Mouse (Mus musculus) neural tube, embryonic 12.5 days (tissue): ENCODE results near the gene A830031A19Rik. TPM values are rescaled to one million over a fixed set of nuclear protein-coding genes. Genes with fewer than 3 reads are reported as not detected.

Experiments
- ATAC-seq: fragments of 200-750 bp; cut with Nextera tagmentation; 2 replicates; pipeline ENCODE4 v1.8.0; 2017; ENCODE audit warnings: low read depth, mild to moderate bottlenecking, moderate TSS enrichment, moderate library complexity; ENCODE audit not compliant: low FRiP score
- H3K27ac ChIP-seq: fragments of 300-500 bp; sonication (generic); 2 replicates; pipeline ENCODE4 v1.5.1; 2016
- H3K27me3 ChIP-seq: fragments of 300-500 bp; sonication (generic); replicated peaks from 2 replicates; pipeline ENCODE4 v1.6.1; 2016; ENCODE audit warnings: mild to moderate bottlenecking
- H3K36me3 ChIP-seq: fragments of 300-500 bp; sonication (generic); 2 replicates; pipeline ENCODE4 v1.6.1; 2016; ENCODE audit warnings: mild to moderate bottlenecking
- H3K4me1 ChIP-seq: fragments of 300-500 bp; sonication (generic); 2 replicates; pipeline ENCODE4 v1.6.1; 2016
- H3K4me2 ChIP-seq: fragments of 300-500 bp; sonication (generic); replicated peaks from 2 replicates; pipeline ENCODE4 v1.6.1; 2016; ENCODE audit warnings: mild to moderate bottlenecking
- H3K4me3 ChIP-seq: fragments of 300-500 bp; sonication (generic); 2 replicates; pipeline ENCODE4 v1.5.1; 2016
- H3K9ac ChIP-seq: fragments of 300-500 bp; sonication (generic); 2 replicates; pipeline ENCODE4 v1.6.1; 2016; ENCODE audit warnings: mild to moderate bottlenecking
- H3K9me3 ChIP-seq: fragments of 300-500 bp; sonication (generic); 2 replicates; pipeline ENCODE4 v1.6.1; 2016; ENCODE audit warnings: mild to moderate bottlenecking
- WGBS: fragments of 180-500 bp; shearing (Covaris S2); methylation state at CpG from one replicate; pipeline ENCODE4 v1.1.7; 2016; 5-methylcytosine and 5-hydroxymethylcytosine counted together
- polyA plus RNA-seq: library from polyadenylated mRNA; unstranded; fragments of >200 nt; fragmentation: Nextera tagmentation; extraction: Ambion mirVana; gene quantifications from 2 replicates; pipeline ENCODE4 v1.2.1, GENCODE M21; 2016

Gene A830031A19Rik
- polyA plus RNA-seq, 1 experiment from 2014 or later, result not detected

DNA sequence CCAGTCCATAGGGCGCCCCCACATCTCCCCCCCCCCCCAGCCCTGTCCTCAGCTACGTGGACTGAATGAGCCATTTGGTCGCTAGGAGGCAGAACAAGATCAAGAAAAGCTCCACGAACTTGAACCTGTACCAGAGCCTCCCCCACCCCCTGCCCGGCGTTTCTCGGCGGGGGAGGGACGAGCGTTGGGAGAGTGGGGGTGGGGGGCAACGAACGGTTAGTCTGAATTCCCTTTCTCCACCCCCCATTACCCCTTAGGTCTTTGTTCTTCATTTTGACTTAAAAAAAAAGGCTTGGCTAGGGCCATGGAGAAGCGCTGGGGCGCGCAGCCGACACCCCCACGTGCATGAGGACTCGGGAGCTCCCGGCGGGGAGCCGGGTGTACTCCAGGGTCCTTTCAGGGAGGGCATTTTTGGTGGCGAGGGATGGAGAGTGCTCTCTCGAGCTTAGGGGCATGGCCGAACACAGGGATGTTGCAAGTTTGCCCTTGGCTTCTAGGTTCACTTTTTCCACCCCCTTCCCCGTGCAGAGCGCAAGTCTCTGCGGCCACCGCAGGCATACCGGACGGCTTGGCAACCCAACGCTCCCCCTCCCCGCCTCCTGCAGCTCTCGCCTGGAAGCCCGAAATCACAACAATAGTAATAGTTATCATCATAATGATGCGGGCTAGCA, 6.3 kb upstream of the A830031A19Rik start:
- peak overlapping the region; percentile 98 for H3K9ac ChIP-seq
- no peaks in the 10 kb centered on the region for H3K9me3 ChIP-seq
- H3K4me1 ChIP-seq, result peaks cover 21% of the 10 kb centered on the region
- no peaks in the 10 kb centered on the region for H3K27me3 ChIP-seq
- H3K4me2 ChIP-seq, result peak overlapping the region; percentile 79
- ATAC-seq, result peak; percentile 31
- peak overlapping the region; percentile 90 for H3K4me3 ChIP-seq
- peaks cover 10% of the 10 kb centered on the region for H3K36me3 ChIP-seq
- WGBS, result under 1% methylated on average over 35 of the region's 35 CpGs
- H3K27ac ChIP-seq, result peak overlapping the region; percentile 82

DNA sequence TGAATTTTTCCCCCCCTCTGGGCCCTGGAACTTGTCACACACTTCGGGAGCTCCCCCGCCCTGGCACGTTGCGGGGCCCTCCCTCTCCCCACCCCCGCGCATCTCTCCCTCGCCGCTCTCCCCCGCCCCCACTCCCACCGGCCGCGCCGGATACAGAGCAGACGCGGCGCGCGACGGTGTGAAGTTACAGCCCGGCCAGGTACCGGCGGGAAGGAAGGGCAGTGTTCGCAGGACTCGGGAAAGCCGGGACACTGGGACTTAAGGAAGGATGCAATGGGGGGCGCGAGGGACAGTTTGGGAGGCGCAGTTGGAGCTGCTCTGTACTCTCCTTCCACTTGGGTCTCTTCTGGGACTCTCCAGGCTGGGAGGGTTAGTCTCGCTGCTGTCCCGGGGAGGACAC, 5.7 kb upstream of the A830031A19Rik start:
- Histone ChIP-seq H3K36me3 (peaks cover 4% of the 10 kb centered on the region; the same call in 1 of the 2 replicates), H3K4me2 (peak overlapping the region; percentile 79), H3K9ac (peak overlapping the region; percentile 98), H3K4me3 (peak overlapping the region; percentile 90), H3K9me3 (no peaks in the 10 kb centered on the region), H3K4me1 (peaks cover 18% of the 10 kb centered on the region), H3K27ac (peak overlapping the region; percentile 82), H3K27me3 (no peaks in the 10 kb centered on the region)
- peak; percentile 25 for ATAC-seq
- WGBS, result under 1% methylated on average over 30 of the region's 30 CpGs

DNA sequence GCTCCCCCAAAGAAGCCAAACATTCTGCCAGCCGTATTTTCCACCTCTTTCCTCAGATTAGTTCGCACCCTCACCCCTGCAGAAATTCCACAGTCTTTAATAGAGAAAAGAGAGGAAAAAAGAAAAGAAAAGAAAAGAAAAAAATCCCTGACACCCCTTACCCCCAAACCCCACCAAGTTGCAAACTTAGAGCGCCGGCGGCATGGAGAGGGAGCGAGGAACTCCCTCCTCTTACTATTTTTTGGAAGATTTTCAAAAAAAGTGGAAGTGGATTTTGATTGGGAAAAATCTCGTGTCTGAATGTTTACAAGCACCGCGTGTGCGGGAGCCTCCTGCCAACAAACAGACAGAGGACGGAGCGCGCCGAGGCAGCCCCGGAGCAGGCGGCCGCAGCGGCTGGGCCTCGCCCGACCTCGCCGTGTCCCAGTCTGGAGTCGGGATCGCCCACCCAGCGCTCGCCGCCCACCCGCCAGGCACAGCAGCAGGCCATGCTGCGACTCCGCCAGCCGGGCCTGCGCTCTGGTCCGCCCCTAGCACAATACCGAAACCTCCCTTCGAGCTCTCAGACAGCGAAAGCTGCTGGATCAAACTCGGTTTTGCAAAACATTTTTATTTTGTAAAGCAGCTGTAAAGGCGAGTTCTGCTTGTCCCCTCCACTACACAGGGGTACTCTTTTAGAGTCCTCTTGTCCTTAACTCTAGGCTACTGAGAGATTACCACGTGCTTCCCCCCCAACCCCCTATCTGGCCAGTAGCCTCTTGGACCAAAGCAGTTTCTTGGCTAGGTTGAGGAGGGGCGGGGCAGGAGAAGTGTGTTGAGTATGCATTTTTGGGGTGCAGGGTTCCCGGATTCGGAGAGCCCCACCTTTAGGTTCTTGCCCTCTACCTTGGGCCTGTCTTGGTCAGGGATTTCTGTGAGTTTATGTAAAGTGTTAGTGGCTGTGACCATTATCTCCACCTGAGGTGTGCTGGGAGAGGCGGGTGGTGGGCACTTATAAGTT, 4.8 kb upstream of the A830031A19Rik start:
- no peaks in the 10 kb centered on the region for H3K9me3 ChIP-seq
- peaks cover 14% of the 10 kb centered on the region for H3K4me1 ChIP-seq
- H3K27me3 ChIP-seq, result no peaks in the 10 kb centered on the region
- no peak for ATAC-seq
- peak overlapping the region; percentile 79 for H3K4me2 ChIP-seq
- H3K36me3 ChIP-seq, result no peaks in the 10 kb centered on the region
- H3K4me3 ChIP-seq, result peak overlapping the region; percentile 90
- WGBS, result under 1% methylated on average over 43 of the region's 43 CpGs
- peak overlapping the region; percentile 98 for H3K9ac ChIP-seq
- peak overlapping the region; percentile 82 for H3K27ac ChIP-seq

DNA sequence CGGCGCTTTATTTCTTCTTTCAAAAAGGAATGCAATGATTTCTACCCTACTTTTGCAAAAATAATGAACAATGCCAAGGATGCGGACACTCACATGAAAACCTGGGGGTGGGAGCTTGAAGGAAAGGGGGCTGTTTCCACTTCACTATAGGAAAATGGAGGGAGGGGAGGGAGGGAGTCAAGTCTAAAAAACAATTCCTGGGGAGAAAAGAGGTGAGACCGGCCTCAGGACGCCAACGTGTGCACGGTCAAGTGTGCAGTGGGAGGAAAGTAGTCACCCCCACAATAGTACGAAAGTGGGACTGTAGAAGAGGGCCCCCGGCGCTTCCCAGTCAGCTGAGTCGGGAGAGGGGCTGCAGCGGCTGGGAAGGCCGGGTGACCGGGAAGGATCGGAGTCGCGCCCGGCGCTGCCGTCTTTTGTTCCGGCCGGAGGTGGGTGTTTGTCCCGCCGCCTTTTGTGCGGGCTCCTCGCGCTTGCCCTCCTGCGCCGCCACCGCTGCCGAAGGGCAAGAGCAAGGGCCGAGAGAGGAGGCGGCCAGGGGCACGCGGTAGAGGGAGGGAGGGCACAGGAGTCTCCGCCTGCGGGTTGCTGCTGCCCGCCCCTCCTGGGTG, 4.0 kb upstream of the A830031A19Rik start:
- Histone ChIP-seq H3K4me3 (peak overlapping the region; percentile 90), H3K36me3 (no peaks in the 10 kb centered on the region)
- WGBS, result under 1% methylated on average over 38 of the region's 38 CpGs

DNA sequence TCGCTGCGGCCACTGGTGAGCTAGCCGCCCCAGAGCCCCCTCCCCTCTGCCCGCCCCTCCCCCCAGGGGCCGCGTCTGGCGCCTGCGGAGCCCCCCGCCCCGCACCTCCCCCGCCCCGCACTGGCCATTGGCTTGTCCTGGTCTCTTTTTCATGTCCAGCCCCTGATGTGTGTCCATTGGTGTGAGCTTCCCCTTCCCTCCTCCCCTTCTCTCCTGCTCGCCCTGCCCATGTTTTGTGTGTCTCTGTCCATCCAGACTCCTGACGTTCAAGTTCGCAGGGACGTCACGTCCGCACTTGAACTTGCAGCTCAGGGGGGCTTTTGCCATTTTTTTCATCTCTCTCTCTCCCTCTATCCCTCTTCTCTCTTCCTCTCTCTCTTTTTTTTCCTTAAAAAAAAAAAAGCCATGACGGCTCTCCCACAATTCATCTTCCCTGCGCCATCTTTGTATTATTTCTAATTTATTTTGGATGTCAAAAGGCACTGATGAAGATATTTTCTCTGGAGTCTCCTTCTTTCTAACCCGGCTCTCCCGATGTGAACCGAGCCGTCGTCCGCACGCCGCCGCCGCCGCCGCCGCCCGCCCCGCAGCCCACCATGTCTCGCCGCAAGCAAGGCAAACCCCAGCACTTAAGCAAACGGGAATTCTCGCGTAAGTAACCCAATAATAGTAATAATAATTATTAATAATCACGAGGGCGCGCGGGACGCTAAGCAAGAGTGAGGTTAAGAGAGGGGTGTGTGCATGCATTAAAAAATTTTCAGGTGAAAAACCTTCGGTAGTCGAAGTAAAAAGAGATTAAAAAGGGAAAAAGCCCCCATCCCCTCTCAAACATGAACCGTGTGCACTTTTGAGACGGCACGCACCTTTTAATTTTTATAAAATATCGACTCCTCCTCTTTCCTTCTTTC, 3.2 kb upstream of the A830031A19Rik start, which contains the start of gene Bcl11a:
Gene Bcl11a, plus strand, starts transcription at position 262 of the 911 bp plus-strand sequence.
- no peaks in the 10 kb centered on the region for H3K9me3 ChIP-seq
- no peaks in the 10 kb centered on the region for H3K36me3 ChIP-seq
- under 1% methylated on average over 43 of the region's 51 CpGs for WGBS
- H3K4me3 ChIP-seq, result peak within 1 kb of the TSS; percentile 90
- peak; percentile 61 for ATAC-seq
- H3K4me1 ChIP-seq, result peaks cover 9% of the 10 kb centered on the region
- H3K27ac ChIP-seq, result peak within 1 kb of the TSS; percentile 92
- H3K27me3 ChIP-seq, result no peaks in the 10 kb centered on the region
- H3K4me2 ChIP-seq, result peak within 1 kb of the TSS; percentile 79
- peak within 1 kb of the TSS; percentile 98 for H3K9ac ChIP-seq

More for the DNA sequence above, 4.0 kb upstream of the A830031A19Rik start:
- Histone ChIP-seq H3K27ac (peak overlapping the region; percentile 82), H3K9ac (peak overlapping the region; percentile 98), H3K27me3 (no peaks in the 10 kb centered on the region), H3K4me1 (peaks cover 13% of the 10 kb centered on the region), H3K9me3 (no peaks in the 10 kb centered on the region), H3K4me2 (peak overlapping the region; percentile 79)
- ATAC-seq, result no peak

DNA sequence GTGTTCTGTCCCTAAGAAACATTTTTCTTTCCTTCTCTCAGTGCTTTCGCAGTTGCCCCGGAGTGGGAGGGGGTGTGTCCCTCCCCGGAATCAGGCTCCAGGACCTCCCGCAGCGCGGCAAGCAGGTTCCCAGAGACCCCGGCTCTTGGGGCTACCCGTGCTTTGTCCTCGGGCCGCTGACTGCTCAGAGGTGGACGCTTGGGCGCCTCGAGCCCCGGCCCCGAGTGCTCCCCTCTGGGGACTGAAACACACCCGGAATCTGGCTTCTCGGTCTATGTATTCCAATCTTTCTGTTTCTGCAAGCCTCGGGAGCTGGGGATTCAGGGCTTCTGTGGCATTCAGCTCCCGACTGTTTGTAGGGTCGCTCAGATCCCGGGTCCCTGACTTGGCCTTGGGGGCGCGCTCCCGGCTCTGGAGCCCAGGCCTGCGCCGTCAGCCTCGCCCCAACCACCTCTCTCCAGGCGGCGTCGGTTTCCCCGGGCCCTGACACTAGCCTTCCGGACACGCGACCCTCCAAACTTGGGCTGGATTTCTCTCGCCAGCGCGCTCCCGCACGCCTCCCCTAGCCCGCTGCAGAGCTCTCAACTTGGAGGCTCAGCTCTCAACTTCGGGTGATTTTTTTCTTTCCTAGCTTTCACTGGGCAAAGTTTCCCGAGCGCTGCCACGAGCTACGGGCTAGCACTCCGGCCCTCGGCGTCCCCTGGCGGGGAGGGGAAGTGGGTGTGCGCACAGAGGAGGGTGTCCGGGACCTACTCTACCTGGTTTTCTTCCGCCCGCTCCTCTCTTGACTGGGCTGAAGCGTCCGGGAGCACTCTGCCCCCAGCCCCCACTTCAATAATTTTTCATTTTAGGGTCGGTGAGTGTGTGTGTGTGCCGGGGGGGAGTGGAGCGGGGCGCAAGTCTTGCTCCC, 2.2 kb upstream of the A830031A19Rik start:
- Histone ChIP-seq H3K4me2 (peak overlapping the region; percentile 79), H3K9ac (peak overlapping the region; percentile 98), H3K4me3 (peak overlapping the region; percentile 90), H3K27me3 (no peaks in the 10 kb centered on the region), H3K36me3 (no peaks in the 10 kb centered on the region), H3K4me1 (peaks cover 7% of the 10 kb centered on the region), H3K27ac (peak overlapping the region; percentile 92), H3K9me3 (no peaks in the 10 kb centered on the region)
- peak; percentile 49 for ATAC-seq
- WGBS, result under 1% methylated on average over 56 of the region's 59 CpGs

DNA sequence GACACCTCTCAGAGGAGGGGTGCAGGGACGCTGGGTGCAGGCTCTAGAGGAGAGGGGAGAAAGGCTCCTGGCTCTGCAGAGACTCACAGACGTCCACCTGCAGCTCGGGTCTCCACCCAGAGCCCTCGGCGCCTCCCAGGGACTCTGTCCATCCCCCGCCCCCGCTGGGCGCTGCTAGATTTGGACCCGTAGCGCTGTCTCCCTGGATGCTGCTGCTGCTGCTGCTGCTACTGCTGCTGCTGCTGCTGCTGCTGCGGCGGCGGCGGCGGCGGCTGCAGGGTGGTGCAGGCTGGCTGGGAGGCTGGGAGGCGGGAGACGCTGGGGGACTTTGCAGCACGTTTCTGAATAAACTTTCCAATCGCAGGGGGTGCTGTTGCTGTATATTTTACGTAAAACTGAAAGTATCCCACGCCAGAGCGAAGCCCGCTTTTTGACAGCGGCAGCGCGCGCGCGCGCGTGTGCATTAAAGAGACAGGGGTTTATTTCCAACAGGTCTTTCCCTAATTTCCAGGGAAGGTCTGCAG, 1.3 kb upstream of the A830031A19Rik start:
- H3K4me1 ChIP-seq, result peaks cover 7% of the 10 kb centered on the region
- peak overlapping the region; percentile 90 for H3K4me3 ChIP-seq
- peak overlapping the region; percentile 98 for H3K9ac ChIP-seq
- H3K27me3 ChIP-seq, result no peaks in the 10 kb centered on the region
- under 1% methylated on average over 32 of the region's 32 CpGs for WGBS
- peak overlapping the region; percentile 79 for H3K4me2 ChIP-seq
- H3K27ac ChIP-seq, result peak overlapping the region; percentile 92
- no peaks in the 10 kb centered on the region for H3K36me3 ChIP-seq
- peak; percentile 11; the same call in 1 of the 2 replicates for ATAC-seq
- no peaks in the 10 kb centered on the region for H3K9me3 ChIP-seq

DNA sequence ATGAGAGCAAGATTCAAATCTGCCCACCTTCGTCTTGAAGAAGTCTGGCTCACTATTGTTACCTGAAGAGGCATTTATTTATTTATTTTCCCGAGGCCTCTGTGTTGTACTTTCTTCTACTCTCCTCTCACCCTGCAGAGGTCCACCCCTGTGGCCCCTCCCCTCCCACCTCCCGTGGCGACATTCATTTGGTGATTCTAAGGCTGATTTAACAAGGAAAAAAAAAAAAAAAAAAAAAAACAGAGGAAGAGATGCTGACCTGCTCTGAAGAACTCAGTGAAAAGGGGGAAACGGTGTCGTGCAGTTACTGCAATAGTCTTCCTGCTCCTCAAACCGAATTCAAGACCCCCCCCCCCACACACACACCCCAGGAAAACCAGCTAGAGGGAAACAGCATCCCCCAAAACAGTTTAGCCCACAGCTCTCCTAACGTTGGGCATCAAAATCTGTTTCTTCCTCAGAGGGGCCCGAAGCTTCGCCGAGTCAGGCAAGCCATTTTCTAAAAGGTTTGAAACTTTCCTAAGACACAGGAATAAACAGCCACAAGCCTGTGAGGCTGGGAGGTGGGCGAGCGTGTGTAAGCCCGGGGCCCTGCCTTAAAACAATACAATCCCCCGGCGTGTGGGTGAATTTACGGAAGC, 752 bp upstream of the A830031A19Rik start:
- no peaks in the 10 kb centered on the region for H3K9me3 ChIP-seq
- H3K27ac ChIP-seq, result peak overlapping the region; percentile 79
- H3K4me2 ChIP-seq, result peak overlapping the region; percentile 79
- WGBS, result under 1% methylated on average over 17 of the region's 17 CpGs
- H3K36me3 ChIP-seq, result no peaks in the 10 kb centered on the region
- ATAC-seq, result no peak
- peak overlapping the region; percentile 90 for H3K4me3 ChIP-seq
- H3K4me1 ChIP-seq, result peaks cover 7% of the 10 kb centered on the region
- H3K9ac ChIP-seq, result peak overlapping the region; percentile 98
- no peaks in the 10 kb centered on the region for H3K27me3 ChIP-seq

DNA sequence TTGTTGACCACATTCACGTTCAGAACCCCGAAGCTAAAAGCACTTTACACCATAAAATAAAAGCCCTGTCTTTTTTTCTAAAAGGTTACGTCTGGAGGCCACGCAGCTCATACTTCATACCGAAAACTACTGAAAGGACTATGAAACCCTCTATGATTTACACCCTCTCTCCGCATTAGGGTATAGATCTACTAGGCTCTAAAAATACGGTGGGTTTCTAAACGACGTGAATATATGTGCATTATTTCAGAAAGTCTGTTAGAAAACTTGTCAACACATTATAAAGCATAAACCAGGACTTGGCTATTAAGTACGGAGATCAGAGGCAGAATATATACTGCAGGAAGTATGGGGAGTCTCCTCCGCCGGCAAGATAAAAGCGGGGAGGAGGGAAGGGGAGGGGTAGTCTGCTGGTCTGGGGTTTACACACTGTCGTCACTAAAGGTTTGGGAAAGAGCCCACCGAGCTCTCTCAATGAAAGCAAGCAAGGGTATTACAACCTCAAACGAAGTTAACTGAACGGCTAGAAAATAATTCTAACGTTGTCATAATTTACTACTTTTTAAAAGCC, 748 bp downstream of the A830031A19Rik start:
- 0 out of 2 replicates have a peak, but pooled peaks have one; percentile 14 for ATAC-seq
- peaks cover 7% of the 10 kb centered on the region for H3K4me1 ChIP-seq
- H3K27me3 ChIP-seq, result no peaks in the 10 kb centered on the region
- H3K4me2 ChIP-seq, result peak overlapping the region; percentile 79
- no peak overlapping the region for H3K27ac ChIP-seq
- WGBS, result under 1% methylated on average over 18 of the region's 18 CpGs
- no peaks in the 10 kb centered on the region for H3K9me3 ChIP-seq
- peak overlapping the region; percentile 0; the same call in 1 of the 2 replicates for H3K9ac ChIP-seq
- peak overlapping the region; percentile 31 for H3K4me3 ChIP-seq
- no peaks in the 10 kb centered on the region for H3K36me3 ChIP-seq
